Mouse (Mus musculus): ENCODE results near the gene Asgr1.

Asgr1 gene

GRCm38 (mm10) chr11:70020731-70021263 is 33.1 kb upstream of the Asgr1 start:
- Histone ChIP-seq H3K36me3 (ENCODE audit: insufficient read depth, low read length) (no peaks in the 10 kb centered on the region), H3K27me3 (ENCODE audit: insufficient read depth, low read length) (peaks cover 41% of the 10 kb centered on the region), H3K9me3 (ENCODE audit: low read length) (no peaks in the 10 kb centered on the region), H3K4me3 (replicated peaks; ENCODE audit: low read length) (peak overlapping the region; percentile 89), H3K4me1 (replicated peaks; ENCODE audit: low read depth, low read length) (peaks cover 51% of the 10 kb centered on the region)
- TF ChIP-seq NANOG (IDR thresholded peaks at IDR 0.05; ENCODE audit: borderline replicate concordance, low read length) (no peak), CTCF (conservative IDR thresholded peaks at IDR 0.05; ENCODE audit: low read length) (no peak), POU5F1 (IDR thresholded peaks at IDR 0.05; ENCODE audit: borderline replicate concordance, low read length) (no peak)

GRCm38 (mm10) chr11:70021264-70022132 is 32.4 kb upstream of the Asgr1 start:
- Histone ChIP-seq H3K36me3 (ENCODE audit: insufficient read depth, low read length) (no peaks in the 10 kb centered on the region), H3K9me3 (ENCODE audit: low read length) (no peaks in the 10 kb centered on the region), H3K4me1 (replicated peaks; ENCODE audit: low read depth, low read length) (peaks cover 58% of the 10 kb centered on the region), H3K4me3 (replicated peaks; ENCODE audit: low read length) (peak overlapping the region; percentile 89), H3K27me3 (ENCODE audit: insufficient read depth, low read length) (peaks cover 47% of the 10 kb centered on the region)
- peak; percentile 29; the same call in 1 of the 2 replicates for TF ChIP-seq NANOG (IDR thresholded peaks at IDR 0.05; ENCODE audit: borderline replicate concordance, low read length)
- no peak for TF ChIP-seq CTCF (conservative IDR thresholded peaks at IDR 0.05; ENCODE audit: low read length)

GRCm38 (mm10) chr11:70023481-70024150 is 30.3 kb upstream of the Asgr1 start:
- Histone ChIP-seq H3K4me3 (replicated peaks; ENCODE audit: low read length) (no peak overlapping the region), H3K27me3 (ENCODE audit: insufficient read depth, low read length) (peaks cover 51% of the 10 kb centered on the region), H3K4me1 (replicated peaks; ENCODE audit: low read depth, low read length) (peaks cover 67% of the 10 kb centered on the region), H3K9me3 (ENCODE audit: low read length) (no peaks in the 10 kb centered on the region), H3K36me3 (ENCODE audit: insufficient read depth, low read length) (no peaks in the 10 kb centered on the region)
- TF ChIP-seq CTCF (conservative IDR thresholded peaks at IDR 0.05; ENCODE audit: low read length) (no peak), NANOG (IDR thresholded peaks at IDR 0.05; ENCODE audit: borderline replicate concordance, low read length) (no peak), POU5F1 (IDR thresholded peaks at IDR 0.05; ENCODE audit: borderline replicate concordance, low read length) (no peak)

- TF ChIP-seq POU5F1 (IDR thresholded peaks at IDR 0.05; ENCODE audit: borderline replicate concordance, low read length) (no peak), NANOG (IDR thresholded peaks at IDR 0.05; ENCODE audit: borderline replicate concordance, low read length) (no peak), CTCF (conservative IDR thresholded peaks at IDR 0.05; ENCODE audit: low read length) (no peak)
- peaks cover 51% of the 10 kb centered on the region for H3K27me3 ChIP-seq (ENCODE audit: insufficient read depth, low read length)
- no peaks in the 10 kb centered on the region for H3K9me3 ChIP-seq (ENCODE audit: low read length)
- H3K36me3 ChIP-seq (ENCODE audit: insufficient read depth, low read length), result no peaks in the 10 kb centered on the region
- H3K4me1 ChIP-seq (replicated peaks; ENCODE audit: low read depth, low read length), result peaks cover 67% of the 10 kb centered on the region
- no peak overlapping the region for H3K4me3 ChIP-seq (replicated peaks; ENCODE audit: low read length)
Measured at GRCm38 (mm10) chr11:70024151-70024514, 29.8 kb upstream of the Asgr1 start.

DNA sequence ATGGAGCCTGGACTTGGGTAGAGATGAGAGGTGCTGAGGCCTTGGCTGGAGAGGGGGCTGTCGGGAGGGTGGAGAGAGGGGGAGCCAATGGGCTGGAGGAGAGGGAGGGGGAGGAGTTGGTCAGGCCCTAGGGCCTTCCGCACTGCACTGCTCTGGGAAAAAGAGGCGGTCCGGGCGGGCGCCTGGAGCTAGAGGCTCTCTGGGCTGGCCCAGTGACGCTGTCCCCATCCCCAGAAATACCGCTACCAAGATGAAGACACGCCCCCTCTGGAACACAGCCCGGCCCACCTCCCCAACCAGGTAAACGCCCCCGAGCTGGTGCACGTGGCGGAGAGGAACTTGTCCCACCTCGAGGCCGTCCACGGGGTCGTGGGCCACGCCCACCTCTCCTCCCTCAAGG is 27.2 kb upstream of the Asgr1 start:
- peak overlapping the region; percentile 68 for H3K4me3 ChIP-seq (replicated peaks; ENCODE audit: low read length)
- H3K4me1 ChIP-seq (replicated peaks; ENCODE audit: low read depth, low read length), result peaks cover 73% of the 10 kb centered on the region
- peaks cover 8% of the 10 kb centered on the region for H3K36me3 ChIP-seq (ENCODE audit: insufficient read depth, low read length)
- H3K27me3 ChIP-seq (ENCODE audit: insufficient read depth, low read length), result peaks cover 51% of the 10 kb centered on the region
- no peak for TF ChIP-seq NANOG (IDR thresholded peaks at IDR 0.05; ENCODE audit: borderline replicate concordance, low read length)
- no peak for TF ChIP-seq CTCF (conservative IDR thresholded peaks at IDR 0.05; ENCODE audit: low read length)
- no peak for TF ChIP-seq POU5F1 (IDR thresholded peaks at IDR 0.05; ENCODE audit: borderline replicate concordance, low read length)
- H3K9me3 ChIP-seq (ENCODE audit: low read length), result no peaks in the 10 kb centered on the region

DNA sequence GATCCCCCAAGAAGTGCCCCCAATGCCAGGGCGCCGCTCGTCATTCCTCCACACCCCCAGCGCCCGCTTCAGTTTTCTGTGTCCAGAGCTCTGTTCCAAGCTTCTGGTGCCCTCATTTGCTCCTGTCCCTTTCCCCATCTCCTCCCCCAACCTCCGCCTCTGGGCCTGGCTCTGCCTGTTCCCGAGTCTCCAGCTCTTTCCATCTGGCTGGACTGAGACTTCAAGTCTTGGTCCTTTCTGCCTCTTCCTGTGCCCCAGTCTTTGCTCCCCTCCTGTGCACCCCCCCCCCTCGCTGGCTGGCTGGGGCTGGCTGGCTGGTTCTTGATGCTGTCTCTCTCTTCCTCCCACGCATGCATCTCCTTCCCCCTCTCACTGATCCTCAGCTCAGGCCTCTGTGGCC is 26.5 kb upstream of the Asgr1 start:
- peak overlapping the region; percentile 68 for H3K4me3 ChIP-seq (replicated peaks; ENCODE audit: low read length)
- TF ChIP-seq CTCF (conservative IDR thresholded peaks at IDR 0.05; ENCODE audit: low read length) (no peak), NANOG (IDR thresholded peaks at IDR 0.05; ENCODE audit: borderline replicate concordance, low read length) (no peak), POU5F1 (IDR thresholded peaks at IDR 0.05; ENCODE audit: borderline replicate concordance, low read length) (no peak)
- peaks cover 14% of the 10 kb centered on the region for H3K36me3 ChIP-seq (ENCODE audit: insufficient read depth, low read length)
- H3K9me3 ChIP-seq (ENCODE audit: low read length), result no peaks in the 10 kb centered on the region
- peaks cover 46% of the 10 kb centered on the region for H3K27me3 ChIP-seq (ENCODE audit: insufficient read depth, low read length)
- peaks cover 73% of the 10 kb centered on the region for H3K4me1 ChIP-seq (replicated peaks; ENCODE audit: low read depth, low read length)

DNA sequence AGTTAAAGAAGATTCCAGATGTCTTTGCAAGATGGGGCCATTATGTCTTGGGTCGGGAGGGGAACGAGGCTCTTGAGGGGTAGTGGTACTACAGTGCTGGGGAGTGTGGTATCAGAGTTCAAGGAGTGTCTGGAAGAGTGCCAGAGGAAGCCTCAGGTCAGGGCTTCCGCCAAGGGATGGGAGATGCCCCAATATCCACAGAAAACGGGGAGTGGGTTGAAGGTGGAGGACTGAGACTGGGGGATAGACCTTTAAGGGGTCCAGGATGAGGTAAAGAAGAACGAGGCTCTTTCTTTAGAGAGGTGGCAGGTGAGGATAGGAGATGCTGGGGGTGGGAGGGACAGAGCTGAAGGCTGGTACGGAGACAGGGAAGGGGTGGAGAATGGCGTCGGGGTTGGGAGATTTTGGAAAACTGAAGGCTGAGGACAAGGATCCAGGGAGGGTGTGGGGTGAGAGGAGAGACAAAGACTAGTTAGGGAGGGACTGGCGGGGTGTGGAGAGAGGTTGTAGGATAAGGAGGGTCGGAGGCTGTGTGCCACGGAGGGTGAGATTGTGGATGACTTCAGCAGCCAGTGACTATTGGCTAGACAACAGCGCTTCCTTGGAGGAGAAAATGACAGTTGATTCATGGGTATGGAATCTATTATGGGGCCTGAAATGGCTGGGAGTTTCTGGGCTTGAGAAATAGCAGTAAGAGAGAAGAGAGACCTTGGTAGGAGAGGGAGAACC is 25.3 kb upstream of the Asgr1 start:
- Histone ChIP-seq H3K4me1 (replicated peaks; ENCODE audit: low read depth, low read length) (peaks cover 68% of the 10 kb centered on the region), H3K4me3 (replicated peaks; ENCODE audit: low read length) (peak overlapping the region; percentile 71), H3K27me3 (ENCODE audit: insufficient read depth, low read length) (peaks cover 35% of the 10 kb centered on the region), H3K36me3 (ENCODE audit: insufficient read depth, low read length) (peaks cover 14% of the 10 kb centered on the region), H3K9me3 (ENCODE audit: low read length) (no peaks in the 10 kb centered on the region)
- TF ChIP-seq CTCF (conservative IDR thresholded peaks at IDR 0.05; ENCODE audit: low read length) (no peak), POU5F1 (IDR thresholded peaks at IDR 0.05; ENCODE audit: borderline replicate concordance, low read length) (no peak), NANOG (IDR thresholded peaks at IDR 0.05; ENCODE audit: borderline replicate concordance, low read length) (no peak)
